Mouse (Mus musculus): ENCODE measurements around the gene Olfr446.

Gene Olfr446

GRCm38 (mm10) chr6:42921077-42921476, at the start of gene Olfr446:
Gene Olfr446, plus strand, starts transcription at chr6:42921377.
- DNase-seq (ENCODE audit: extremely low read depth, low read depth) = no peak

DNA sequence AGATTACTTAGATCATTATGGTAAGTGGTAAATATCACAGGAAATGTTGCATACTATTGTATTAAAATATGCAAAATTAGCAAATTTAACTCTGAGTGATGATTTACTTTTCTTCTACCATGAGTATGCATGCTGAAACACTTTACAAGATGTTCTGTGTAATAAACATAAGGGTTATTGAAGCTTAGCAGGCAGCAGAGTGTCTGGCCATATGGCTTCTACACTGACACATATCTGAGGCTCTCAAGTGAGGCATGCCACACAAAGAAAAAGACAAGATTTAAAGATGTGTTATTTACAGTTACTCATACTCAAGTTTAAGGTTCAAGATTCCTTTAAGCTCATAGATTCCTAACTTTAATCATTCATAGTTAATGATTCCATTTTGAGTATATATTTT, 44.9 kb upstream of the Olfr446 start:
- no peak for DNase-seq (ENCODE audit: extremely low read depth, low read depth)

DNA sequence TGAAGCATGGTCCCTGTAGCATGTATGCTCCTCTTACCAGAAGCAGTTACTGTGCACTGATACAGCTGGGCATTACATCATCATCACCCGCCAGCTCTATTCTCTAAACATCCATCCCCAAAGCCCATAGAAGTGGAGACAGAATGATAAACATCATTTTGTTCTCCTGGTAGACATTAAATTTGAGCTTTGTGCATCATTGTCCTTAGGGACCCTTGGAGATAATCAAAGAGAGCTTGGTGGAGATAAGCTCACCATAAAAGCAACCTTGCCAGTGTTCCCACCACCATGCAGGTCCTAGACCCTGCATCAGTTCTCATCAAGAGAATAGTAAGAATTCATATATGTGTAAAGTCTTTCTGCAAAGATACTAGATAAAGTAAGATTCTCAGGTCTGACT, 31.0 kb upstream of the Olfr446 start, which contains the start of gene Olfr448:
Olfr448 (plus strand) TSS at position 301 of the 400 bp plus-strand sequence.
- DNase-seq (ENCODE audit: extremely low read depth, low read depth) = no peak

DNA sequence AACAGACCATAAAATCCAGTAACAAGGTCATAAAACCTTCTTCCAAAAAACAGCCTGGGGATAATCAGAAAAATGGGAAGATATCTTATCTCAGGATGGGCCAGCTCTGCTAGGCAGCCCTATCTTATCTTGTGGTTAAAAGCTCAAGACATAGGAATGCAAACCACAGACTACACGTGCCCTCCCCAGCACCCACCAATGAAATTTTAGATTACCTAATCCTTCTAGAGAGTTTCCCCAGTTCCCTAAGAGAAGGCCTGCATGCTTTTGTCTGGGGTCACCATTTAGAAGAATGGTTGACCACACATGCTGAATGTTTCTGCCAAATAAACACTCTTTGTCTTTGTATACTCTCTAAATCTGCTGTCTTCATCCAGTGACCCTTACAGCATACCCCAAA, 20.8 kb upstream of the Olfr446 start:
- DNase-seq (ENCODE audit: extremely low read depth, low read depth) = no peak

GRCm38 (mm10) chr6:42908578-42908977, 12.6 kb upstream of the Olfr446 start, which contains the start of gene Olfr447:
Gene Olfr447, plus strand, starts transcription at chr6:42908878.
- no peak for DNase-seq (ENCODE audit: extremely low read depth, low read depth)

- no peak for DNase-seq (ENCODE audit: extremely low read depth, low read depth)
These were observed 27.6 kb downstream of the Olfr446 start, which contains the start of gene Olfr444 for GRCm38 (mm10) chr6:42948767-42949166. Gene Olfr444, plus strand, starts transcription at chr6:42949067.

DNA sequence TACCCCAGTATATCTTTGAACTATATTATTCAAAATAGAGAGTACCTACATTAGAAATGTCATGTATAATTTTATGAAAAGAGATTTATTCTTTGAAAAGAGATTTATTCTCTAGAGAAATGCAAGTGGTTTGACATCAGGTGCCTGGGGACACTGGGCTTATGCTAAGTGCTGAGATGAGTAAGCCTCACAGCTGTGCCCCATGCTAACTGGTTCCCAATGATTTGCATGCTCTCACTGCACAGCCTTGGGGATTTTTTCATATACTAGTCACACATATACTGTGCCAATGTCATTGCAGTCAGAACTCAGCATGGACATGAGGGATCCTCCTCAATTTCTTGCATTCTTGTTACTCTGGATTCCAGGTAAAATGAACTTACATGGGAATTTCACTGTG, 59.2 kb downstream of the Olfr446 start:
- DNase-seq (ENCODE audit: extremely low read depth, low read depth) = no peak
